Mouse (Mus musculus): Measurements from ENCODE around the gene Scnm1.

DNA sequence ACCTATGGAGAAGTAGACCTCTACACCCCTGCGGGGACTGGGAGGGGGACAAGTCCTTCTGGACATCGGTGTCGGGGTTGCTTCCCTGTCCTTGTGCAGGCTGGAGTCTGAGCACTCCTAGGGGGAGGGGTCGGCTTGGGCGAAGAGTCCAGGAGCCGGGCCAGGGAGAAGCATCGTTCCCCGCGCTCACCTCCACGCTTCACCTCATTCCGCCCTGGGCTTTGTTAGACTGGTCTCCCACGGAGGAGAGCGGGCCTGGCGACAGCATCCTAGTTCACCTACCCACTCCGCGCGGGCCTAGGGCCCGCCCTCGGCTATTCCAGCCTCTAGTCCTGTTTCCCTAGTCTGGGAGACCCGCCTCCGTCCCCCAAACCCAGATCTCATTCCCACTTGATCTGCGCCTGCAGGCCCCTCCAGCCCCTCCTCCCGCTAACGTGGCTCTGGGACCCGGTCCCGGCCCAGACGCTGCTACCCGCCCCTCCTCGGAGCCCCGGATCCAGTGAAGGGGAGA is 27.3 kb upstream of the Scnm1 start:
- TF ChIP-seq FLI1 (IDR thresholded peaks at IDR 0.05; ENCODE audit: low read length), result no peak
- TF ChIP-seq GATA1 (IDR thresholded peaks at IDR 0.05; ENCODE audit: borderline replicate concordance, low read length), result no peak

All from megakaryocyte, embryonic 14.5 days (primary cell).